Mouse (Mus musculus): Measurements from ENCODE around the gene Zfhx3. TPM values are rescaled to one million over a fixed set of nuclear protein-coding genes. Genes with fewer than 3 reads are reported as not detected.
A peak's percentile ranks its signal among the peaks of the same experiment; 100 is the strongest.

The Zfhx3 gene
- polyA plus RNA-seq, 1 experiment from 2014 or later = 8.2 TPM

DNA sequence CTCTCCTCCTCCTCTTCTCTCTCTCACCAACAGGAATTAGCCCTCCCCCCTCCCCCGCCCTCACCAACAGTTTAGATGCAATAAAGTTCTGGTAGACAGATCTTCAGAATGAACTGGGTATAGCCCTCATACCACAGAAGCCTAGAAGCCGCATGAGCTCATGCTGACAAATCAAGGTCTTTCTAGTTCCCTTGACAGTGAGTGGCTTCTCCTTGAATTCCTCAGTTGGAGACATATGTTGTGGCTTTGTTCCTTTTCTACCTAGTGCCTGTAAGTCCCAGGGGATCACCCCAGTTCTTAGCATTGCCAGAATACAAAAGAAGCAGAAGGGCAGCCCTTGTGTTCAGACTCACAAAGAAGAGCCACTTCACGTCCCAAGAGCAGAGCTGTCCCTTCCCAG, 854.4 kb downstream of the Zfhx3 start:
- Histone ChIP-seq H3K27ac (ENCODE audit: low read length) (no peak overlapping the region), H3K4me3 (ENCODE audit: low read depth, low read length) (no peak overlapping the region), H3K27me3 (replicated peaks; ENCODE audit: insufficient read depth, low read length) (no peaks in the 10 kb centered on the region), H3K9ac (replicated peaks; ENCODE audit: low read depth) (no peak overlapping the region), H3K4me2 (replicated peaks; ENCODE audit: low read depth, low read length) (no peak overlapping the region), H3K9me3 (ENCODE audit: low read length) (no peaks in the 10 kb centered on the region; the same call in 1 of the 2 replicates), H3K4me1 (ENCODE audit: insufficient read depth, low read depth, low read length) (peaks cover 11% of the 10 kb centered on the region), H3K36me3 (ENCODE audit: insufficient read depth, low read length) (peaks cover 34% of the 10 kb centered on the region)
- ATAC-seq = no peak
- no peak for DNase-seq (ENCODE audit: low spot score)
- TF ChIP-seq EP300 (IDR thresholded peaks at IDR 0.05) (no peak), CTCF (IDR thresholded peaks at IDR 0.05) (no peak)
- 79% methylated on average over 3 of the region's 3 CpGs for WGBS

DNA sequence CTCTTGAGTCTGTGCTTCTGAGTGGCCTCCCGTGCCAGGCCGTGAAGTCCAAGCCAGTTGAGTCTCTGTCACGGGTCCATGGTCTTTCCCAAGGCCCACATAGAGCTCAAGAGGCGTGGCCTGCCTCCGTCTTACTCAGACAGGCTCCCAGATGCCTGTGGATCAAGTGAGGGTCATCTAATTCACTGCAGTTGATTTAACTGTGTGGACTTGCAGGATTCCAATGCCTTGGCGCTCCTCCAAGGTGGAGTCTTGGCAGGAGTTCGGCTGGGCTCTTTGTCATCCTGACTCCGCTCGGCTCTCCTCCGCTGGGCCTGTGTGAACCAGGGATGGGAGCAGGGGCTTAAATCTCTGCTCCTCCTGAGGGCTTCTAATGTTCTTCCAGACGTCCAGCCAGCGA, 855.6 kb downstream of the Zfhx3 start:
- no peaks in the 10 kb centered on the region for H3K9me3 ChIP-seq (ENCODE audit: low read length)
- peak; percentile 90 for ATAC-seq
- peaks cover 16% of the 10 kb centered on the region for H3K4me1 ChIP-seq (ENCODE audit: insufficient read depth, low read depth, low read length)
- H3K27me3 ChIP-seq (replicated peaks; ENCODE audit: insufficient read depth, low read length) = no peaks in the 10 kb centered on the region
- no peak for TF ChIP-seq CTCF (IDR thresholded peaks at IDR 0.05)
- peak; percentile 38; the same call in 1 of the 2 replicates for TF ChIP-seq EP300 (IDR thresholded peaks at IDR 0.05)
- H3K27ac ChIP-seq (ENCODE audit: low read length) = 0 out of 2 replicates have a peak overlapping the region, but pooled peaks have one; percentile 15
- H3K36me3 ChIP-seq (ENCODE audit: insufficient read depth, low read length) = peaks cover 27% of the 10 kb centered on the region
- peak; percentile 92 for DNase-seq (ENCODE audit: low spot score)
- H3K9ac ChIP-seq (replicated peaks; ENCODE audit: low read depth) = no peak overlapping the region
- no peak overlapping the region for H3K4me3 ChIP-seq (ENCODE audit: low read depth, low read length)
- no peak overlapping the region for H3K4me2 ChIP-seq (replicated peaks; ENCODE audit: low read depth, low read length)
- 21% methylated on average over 12 of the region's 12 CpGs for WGBS

DNA sequence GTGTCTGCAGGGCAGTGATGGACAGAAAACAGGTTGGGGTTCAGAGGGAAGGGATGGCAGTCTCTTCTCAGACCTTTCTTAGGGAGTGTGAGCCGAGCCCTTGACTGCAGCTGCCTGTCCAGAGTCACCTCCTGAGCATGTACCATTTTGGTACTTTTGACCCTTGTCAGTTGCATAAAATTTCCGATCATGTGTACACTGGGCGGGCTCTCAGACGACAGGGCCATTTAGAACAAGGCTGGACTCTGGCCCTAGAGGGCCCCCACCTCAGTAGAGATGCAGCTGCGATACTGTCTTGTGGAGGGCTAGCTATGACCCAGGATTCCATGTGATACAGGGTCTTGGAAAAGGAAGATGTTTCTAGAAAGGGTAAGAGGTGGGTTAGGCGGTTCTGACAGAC, 856.8 kb downstream of the Zfhx3 start:
- no peaks in the 10 kb centered on the region for H3K27me3 ChIP-seq (replicated peaks; ENCODE audit: insufficient read depth, low read length)
- H3K27ac ChIP-seq (ENCODE audit: low read length) = no peak overlapping the region
- no peak overlapping the region for H3K9ac ChIP-seq (replicated peaks; ENCODE audit: low read depth)
- ATAC-seq (no peak), DNase-seq (ENCODE audit: low spot score) (no peak)
- 92% methylated on average over 6 of the region's 6 CpGs for WGBS
- no peak for TF ChIP-seq CTCF (IDR thresholded peaks at IDR 0.05)
- TF ChIP-seq EP300 (IDR thresholded peaks at IDR 0.05) = no peak
- no peaks in the 10 kb centered on the region for H3K9me3 ChIP-seq (ENCODE audit: low read length)
- H3K4me1 ChIP-seq (ENCODE audit: insufficient read depth, low read depth, low read length) = peaks cover 16% of the 10 kb centered on the region
- no peak overlapping the region for H3K4me2 ChIP-seq (replicated peaks; ENCODE audit: low read depth, low read length)
- H3K36me3 ChIP-seq (ENCODE audit: insufficient read depth, low read length) = peaks cover 17% of the 10 kb centered on the region
- H3K4me3 ChIP-seq (ENCODE audit: low read depth, low read length) = no peak overlapping the region

DNA sequence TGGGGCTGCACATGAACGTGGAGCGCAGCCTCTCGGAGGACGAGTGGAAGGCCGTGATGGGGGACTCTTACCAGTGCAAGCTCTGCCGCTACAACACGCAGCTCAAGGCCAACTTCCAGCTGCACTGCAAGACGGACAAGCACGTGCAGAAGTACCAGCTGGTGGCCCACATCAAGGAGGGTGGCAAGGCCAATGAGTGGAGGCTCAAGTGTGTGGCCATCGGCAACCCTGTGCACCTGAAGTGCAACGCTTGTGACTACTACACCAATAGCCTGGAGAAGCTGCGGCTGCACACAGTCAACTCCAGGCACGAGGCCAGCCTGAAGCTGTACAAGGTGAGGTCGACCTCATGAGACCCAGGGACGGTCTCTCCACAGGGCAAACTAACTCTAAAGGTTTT, 857.9 kb downstream of the Zfhx3 start:
- H3K4me3 ChIP-seq (ENCODE audit: low read depth, low read length) = no peak overlapping the region
- ATAC-seq = no peak
- 0 out of 2 replicates have a peak, but pooled peaks cover 9% of the 10 kb centered on the region for H3K36me3 ChIP-seq (ENCODE audit: insufficient read depth, low read length)
- H3K4me1 ChIP-seq (ENCODE audit: insufficient read depth, low read depth, low read length) = peaks cover 16% of the 10 kb centered on the region
- H3K27me3 ChIP-seq (replicated peaks; ENCODE audit: insufficient read depth, low read length) = no peaks in the 10 kb centered on the region
- no peak overlapping the region for H3K4me2 ChIP-seq (replicated peaks; ENCODE audit: low read depth, low read length)
- no peaks in the 10 kb centered on the region for H3K9me3 ChIP-seq (ENCODE audit: low read length)
- no peak for TF ChIP-seq CTCF (IDR thresholded peaks at IDR 0.05)
- no peak for DNase-seq (ENCODE audit: low spot score)
- no peak overlapping the region for H3K9ac ChIP-seq (replicated peaks; ENCODE audit: low read depth)
- WGBS = 87% methylated on average over 15 of the region's 15 CpGs
- no peak overlapping the region for H3K27ac ChIP-seq (ENCODE audit: low read length)

DNA sequence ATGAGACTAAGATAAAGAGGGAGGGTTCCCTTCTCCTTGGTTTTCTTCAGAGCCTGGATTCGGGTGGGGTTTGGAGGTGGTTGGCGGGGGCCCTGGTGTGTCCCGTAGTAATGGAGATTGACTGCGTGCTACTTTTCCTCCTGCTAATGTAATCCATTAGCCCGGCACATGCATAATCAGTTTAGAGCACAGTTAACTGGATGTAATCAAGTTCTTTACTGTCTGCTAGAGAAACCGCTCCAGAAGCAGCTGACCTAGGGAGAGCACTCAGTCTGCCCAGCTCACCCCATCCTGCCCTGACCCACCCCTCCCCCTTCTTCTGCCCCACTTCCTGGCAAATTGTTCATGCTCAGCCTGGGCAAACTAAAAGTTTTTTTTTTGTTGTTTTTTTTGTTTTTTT, 860.6 kb downstream of the Zfhx3 start:
- DNase-seq (ENCODE audit: low spot score) = no peak
- no peak overlapping the region for H3K27ac ChIP-seq (ENCODE audit: low read length)
- H3K36me3 ChIP-seq (ENCODE audit: insufficient read depth, low read length) = 0 out of 2 replicates have a peak, but pooled peaks cover 9% of the 10 kb centered on the region
- H3K4me3 ChIP-seq (ENCODE audit: low read depth, low read length) = no peak overlapping the region
- peaks cover 7% of the 10 kb centered on the region; the same call in 1 of the 2 replicates for H3K4me1 ChIP-seq (ENCODE audit: insufficient read depth, low read depth, low read length)
- H3K9me3 ChIP-seq (ENCODE audit: low read length) = no peaks in the 10 kb centered on the region
- no peak for TF ChIP-seq EP300 (IDR thresholded peaks at IDR 0.05)
- TF ChIP-seq CTCF (IDR thresholded peaks at IDR 0.05) = no peak
- H3K4me2 ChIP-seq (replicated peaks; ENCODE audit: low read depth, low read length) = no peak overlapping the region
- H3K9ac ChIP-seq (replicated peaks; ENCODE audit: low read depth) = no peak overlapping the region
- WGBS = 77% methylated on average over 6 of the region's 6 CpGs
- no peaks in the 10 kb centered on the region for H3K27me3 ChIP-seq (replicated peaks; ENCODE audit: insufficient read depth, low read length)
- ATAC-seq = no peak

DNA sequence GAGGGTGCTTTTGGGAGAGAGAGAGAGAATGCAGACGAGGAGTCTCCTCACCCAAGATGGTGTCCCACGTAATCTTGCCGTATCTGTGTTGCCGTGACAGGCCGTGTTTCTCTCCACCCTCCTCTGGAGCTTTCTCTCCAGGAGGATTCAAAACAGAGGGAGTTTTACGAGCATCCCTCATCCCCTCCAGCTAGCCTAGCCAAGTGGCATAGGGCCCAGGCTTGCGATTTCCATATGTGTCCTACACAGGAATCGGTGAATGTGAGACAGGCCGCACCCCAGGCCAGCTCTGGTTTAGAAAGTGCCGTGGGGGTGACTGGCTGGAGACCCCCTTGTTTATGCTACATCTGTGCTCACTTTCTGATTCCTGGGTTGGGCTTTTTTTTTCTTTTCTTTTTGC, 869.2 kb downstream of the Zfhx3 start:
- no peak for DNase-seq (ENCODE audit: low spot score)
- no peak overlapping the region for H3K4me2 ChIP-seq (replicated peaks; ENCODE audit: low read depth, low read length)
- no peak overlapping the region for H3K9ac ChIP-seq (replicated peaks; ENCODE audit: low read depth)
- H3K4me3 ChIP-seq (ENCODE audit: low read depth, low read length) = no peak overlapping the region
- H3K9me3 ChIP-seq (ENCODE audit: low read length) = no peaks in the 10 kb centered on the region
- H3K36me3 ChIP-seq (ENCODE audit: insufficient read depth, low read length) = no peaks in the 10 kb centered on the region
- H3K4me1 ChIP-seq (ENCODE audit: insufficient read depth, low read depth, low read length) = no peaks in the 10 kb centered on the region
- TF ChIP-seq EP300 (IDR thresholded peaks at IDR 0.05) (no peak), CTCF (IDR thresholded peaks at IDR 0.05) (no peak)
- no peaks in the 10 kb centered on the region for H3K27me3 ChIP-seq (replicated peaks; ENCODE audit: insufficient read depth, low read length)
- 75% methylated on average over 10 of the region's 10 CpGs for WGBS
- ATAC-seq = no peak
- H3K27ac ChIP-seq (ENCODE audit: low read length) = no peak overlapping the region

DNA sequence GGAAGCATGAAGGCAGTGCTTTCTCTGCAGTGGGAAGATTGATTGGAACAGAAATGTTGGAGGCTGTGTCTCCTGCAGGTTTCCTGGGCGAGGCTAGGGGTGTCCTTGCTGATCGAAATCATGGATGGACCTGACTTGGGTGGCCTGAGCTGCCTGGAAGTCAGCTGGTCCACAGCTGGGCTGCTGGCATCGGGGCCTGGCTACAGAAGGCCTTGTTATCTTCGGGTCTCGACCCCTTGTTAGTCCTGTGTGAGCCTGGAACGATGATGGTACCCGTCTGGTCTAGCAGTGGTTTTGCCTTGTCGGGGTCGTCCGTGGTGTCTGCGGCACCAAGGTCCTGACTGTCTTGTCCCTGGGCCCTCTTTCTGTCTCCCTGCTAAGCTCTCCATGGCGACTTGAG, 870.9 kb downstream of the Zfhx3 start:
- TF ChIP-seq CTCF (IDR thresholded peaks at IDR 0.05) (no peak), EP300 (IDR thresholded peaks at IDR 0.05) (no peak)
- H3K4me2 ChIP-seq (replicated peaks; ENCODE audit: low read depth, low read length) = no peak overlapping the region
- WGBS = 59% methylated on average over 12 of the region's 12 CpGs
- no peaks in the 10 kb centered on the region for H3K9me3 ChIP-seq (ENCODE audit: low read length)
- no peaks in the 10 kb centered on the region for H3K36me3 ChIP-seq (ENCODE audit: insufficient read depth, low read length)
- no peak overlapping the region for H3K9ac ChIP-seq (replicated peaks; ENCODE audit: low read depth)
- DNase-seq (ENCODE audit: low spot score) (peak; percentile 44), ATAC-seq (peak; percentile 55; the same call in 1 of the 2 replicates)
- H3K27me3 ChIP-seq (replicated peaks; ENCODE audit: insufficient read depth, low read length) = no peaks in the 10 kb centered on the region
- no peaks in the 10 kb centered on the region for H3K4me1 ChIP-seq (ENCODE audit: insufficient read depth, low read depth, low read length)
- no peak overlapping the region for H3K4me3 ChIP-seq (ENCODE audit: low read depth, low read length)
- no peak overlapping the region for H3K27ac ChIP-seq (ENCODE audit: low read length)
